ENCODE assay signal across 28 mouse cellular contexts in genomic region chr8:107541369-107541768, GRCm38 (mm10). TPM values are rescaled to one million over a fixed set of nuclear protein-coding genes. Genes with fewer than 3 reads are reported as not detected.
DNase-seq lines count a peak whose midpoint lies in the region; ATAC-seq and TF ChIP-seq lines count a peak whose summit lies in the region.
"Had no signal": no experiment of that assay in that cellular context is flagged by ENCODE, and none has a peak within 500 bp of the region (broad histone marks: within the 10 kb centered on the region; RNA-seq: fewer than 3 reads in every experiment).

No protein-coding gene starts in this region.

- H3K9me3 ChIP-seq in limb, embryonic 14.5 days (ENCODE audit: control insufficient read depth, low read length) = no peaks in the 10 kb centered on the region
- H3K9me3 ChIP-seq in limb, embryonic 10.5 days (replicated peaks) = no peaks in the 10 kb centered on the region
- H3K9me3 ChIP-seq in intestine, embryonic 16.5 days (ENCODE audit: control insufficient read depth, low read length) = no peaks in the 10 kb centered on the region
- H3K9me3 ChIP-seq: embryonic facial prominence, embryonic 15.5 days; liver, embryonic 13.5 days; stomach, embryonic 15.5 days had no signal

- H3K36me3 ChIP-seq in limb, embryonic 14.5 days (ENCODE audit: control insufficient read depth, insufficient read depth, low read length) = peaks cover 21% of the 10 kb centered on the region
- peaks cover 53% of the 10 kb centered on the region for H3K36me3 ChIP-seq in limb, embryonic 10.5 days
- H3K36me3 ChIP-seq in intestine, embryonic 16.5 days (ENCODE audit: control insufficient read depth, insufficient read depth, low read length) = no peaks in the 10 kb centered on the region
- H3K36me3 ChIP-seq: embryonic facial prominence, embryonic 15.5 days; stomach, embryonic 15.5 days had no signal

- H3K9ac ChIP-seq in limb, embryonic 14.5 days (ENCODE audit: low read depth, low read length, severe bottlenecking) = no peak overlapping the region
- no peak overlapping the region for H3K9ac ChIP-seq in intestine, embryonic 16.5 days (ENCODE audit: low read depth, low read length)
- H3K9ac ChIP-seq: embryonic facial prominence, embryonic 15.5 days; hindbrain, embryonic 14.5 days; liver, embryonic 13.5 days; lung, embryonic 14.5 days; stomach, embryonic 15.5 days had no signal

- H3K27me3 ChIP-seq in limb, embryonic 14.5 days (ENCODE audit: control insufficient read depth, insufficient read depth, low read length) = no peaks in the 10 kb centered on the region
- no peaks in the 10 kb centered on the region for H3K27me3 ChIP-seq in limb, embryonic 10.5 days (ENCODE audit: low read depth, poor library complexity, severe bottlenecking)
- H3K27me3 ChIP-seq in intestine, embryonic 16.5 days (replicated peaks; ENCODE audit: control insufficient read depth, insufficient read depth, low read length) = no peaks in the 10 kb centered on the region
- H3K27me3 ChIP-seq: embryonic facial prominence, embryonic 15.5 days; liver, embryonic 13.5 days; Patski; stomach, embryonic 15.5 days had no signal

- no peak for ATAC-seq in limb, embryonic 14.5 days (ENCODE audit: low FRiP score, low read depth)
- ATAC-seq in megakaryocyte-erythroid progenitor cell, adult 5-6 weeks (replicated peaks; ENCODE audit: low FRiP score, low TSS enrichment, poor library complexity, severe bottlenecking) = 0 out of 2 replicates have a peak, but pooled peaks have one; percentile 33
- ATAC-seq in intestine, embryonic 16.5 days = no peak
- ATAC-seq: CD4-positive, CD25-positive, alpha-beta regulatory T cell, adult 4 months; forebrain, embryonic 14.5 days; inflammation-experienced regulatory T-cells, adult 6 months; Patski had no signal

- no peak for TF ChIP-seq CTCF in gastrocnemius, adult 2 months (IDR thresholded peaks at IDR 0.05)

- intact Hi-C loops in gastrocnemius, adult 2 months (cut with DNase I) = no loop called here

- H3K4me1 ChIP-seq in limb, embryonic 14.5 days (ENCODE audit: control insufficient read depth, insufficient read depth, low read length) = peaks cover 19% of the 10 kb centered on the region
- peaks cover 14% of the 10 kb centered on the region for H3K4me1 ChIP-seq in limb, embryonic 10.5 days
- H3K4me1 ChIP-seq in intestine, embryonic 16.5 days (ENCODE audit: control insufficient read depth, insufficient read depth, low read length) = no peaks in the 10 kb centered on the region; the same call in 1 of the 2 replicates

- H3K4me2 ChIP-seq in limb, embryonic 14.5 days (replicated peaks; ENCODE audit: low read depth, low read length, severe bottlenecking) = no peak overlapping the region
- no peak overlapping the region for H3K4me2 ChIP-seq in intestine, embryonic 16.5 days (ENCODE audit: low read depth, low read length)
- H3K4me2 ChIP-seq: embryonic facial prominence, embryonic 15.5 days; heart, embryonic 11.5 days; hindbrain, embryonic 14.5 days; liver, embryonic 13.5 days; lung, embryonic 14.5 days; midbrain, embryonic 11.5 days; stomach, embryonic 15.5 days had no signal

- peak overlapping the region; percentile 56 for H3K27ac ChIP-seq in gastrocnemius, adult 2 months
- H3K27ac ChIP-seq in limb, embryonic 14.5 days (replicated peaks; ENCODE audit: low read depth, low read length) = peak overlapping the region; percentile 65; the same call in 1 of the 2 replicates
- no peak overlapping the region for H3K27ac ChIP-seq in limb, embryonic 10.5 days
- H3K27ac ChIP-seq in intestine, embryonic 16.5 days (ENCODE audit: low read length) = no peak overlapping the region
- H3K27ac ChIP-seq: embryonic facial prominence, embryonic 15.5 days; hindbrain, embryonic 14.5 days; kidney, postnatal 0 days; left cerebral cortex, adult 2 months; liver, embryonic 13.5 days; macrophage; stomach, embryonic 15.5 days had no signal

- no peak overlapping the region for H3K4me3 ChIP-seq in gastrocnemius, adult 2 months
- H3K4me3 ChIP-seq in limb, embryonic 14.5 days (replicated peaks; ENCODE audit: low read length) = no peak overlapping the region
- no peak overlapping the region for H3K4me3 ChIP-seq in limb, embryonic 10.5 days
- H3K4me3 ChIP-seq in intestine, embryonic 16.5 days (ENCODE audit: low read length) = no peak overlapping the region
- H3K4me3 ChIP-seq: embryonic facial prominence, embryonic 15.5 days; left cerebral cortex, adult 2 months; liver, embryonic 13.5 days; stomach, embryonic 15.5 days had no signal

- DNase-seq in gastrocnemius, adult 2 months = no peak
- no peak for DNase-seq in gastrocnemius, postnatal 10 days
- no peak for DNase-seq in limb, embryonic 14.5 days (ENCODE audit: low spot score)
- DNase-seq in limb, embryonic 10.5 days (ENCODE audit: low spot score) = no peak
- peak; percentile 60 for DNase-seq in brain, adult 2 months (ENCODE audit: low read depth, low spot score)
- DNase-seq: adrenal gland, postnatal 36 days; cerebellum, adult 11 months; cerebellum, postnatal 10 days; gastrocnemius, postnatal 36 days; kidney, adult 2 months; layer of hippocampus, adult 9-11 months; liver, embryonic 13.5 days; thymus, adult 2 months had no signal

- TF ChIP-seq POLR2A in limb, embryonic 14.5 days (IDR thresholded peaks at IDR 0.05; ENCODE audit: borderline replicate concordance, extremely low read depth, insufficient read depth, insufficient read length) = no peak

- WGBS in limb, embryonic 14.5 days = 73% methylated on average over 4 of the region's 4 CpGs
- 88% methylated on average over 4 of the region's 4 CpGs for WGBS in limb, embryonic 10.5 days
- WGBS in intestine, embryonic 16.5 days = 85% methylated on average over 4 of the region's 4 CpGs

RNA-seq across cellular contexts. Expression of gene Psmd7, which starts 46.9 kb away (rescaled TPM):
- total RNA-seq in gastrocnemius, adult 2 months (2021) = 100 to 1,000 TPM; 142 to 160 TPM
- total RNA-seq in gastrocnemius, postnatal 10 days (2021) = 100 to 1,000 TPM; 125 to 128 TPM
- 119 and 152 TPM in 2 replicates for polyA plus RNA-seq in limb, embryonic 14.5 days (2012; rRNA removed)
- polyA plus RNA-seq in limb, embryonic 14.5 days (2014; fragmentation: Nextera tagmentation; extraction: Ambion mirVana) = 281 and 303 TPM in 2 replicates
- 399 and 404 TPM in 2 replicates for polyA plus RNA-seq in limb, embryonic 10.5 days (2016; fragmentation: Nextera tagmentation; extraction: Ambion mirVana)
- 258 and 283 TPM in 2 replicates for total RNA-seq in megakaryocyte-erythroid progenitor cell, adult 5-6 weeks (2014; fragmentation: Nextera tagmentation)
- total RNA-seq in megakaryocyte-erythroid progenitor cell, adult 5-6 weeks (2017) = 192 and 261 TPM in 2 replicates
- 195 and 219 TPM in 2 replicates for polyA plus RNA-seq in intestine, embryonic 16.5 days (2015; fragmentation: Nextera tagmentation; extraction: Ambion mirVana)

Comparison
In these comparisons a context has a peak if more than half of its experiments do, and no peak if none do; other contexts are left out.
1. H3K27ac ChIP-seq: peak in gastrocnemius, adult 2 months (single experiment) and limb, embryonic 14.5 days (single experiment); none in limb, embryonic 10.5 days (single experiment) and intestine, embryonic 16.5 days (single experiment).